Mouse (Mus musculus) left cerebral cortex, postnatal 10 days (tissue): ENCODE results near the gene Ppp1r36. TPM values are rescaled to one million over a fixed set of nuclear protein-coding genes. Genes with fewer than 3 reads are reported as not detected.

ENCODE experiments used
- DNase-seq, 2 experiments: peaks; one replicate each; pipeline ENCODE4 v3.0.0; 2021 to 2022; ENCODE audit warnings: low spot score in 2 of 2, mixed read lengths in 1 of 2; ENCODE audit errors: extremely low spot score in 1 of 2
- intact Hi-C: fragments of 180-260 bp; cut with DNase I; formaldehyde crosslinking; loops from one replicate; pipeline ENCODE4 v1.15.1; 2025
- total RNA-seq, 2 experiments: library from RNA; stranded (reverse); gene quantifications; 2 replicates each; pipeline ENCODE4 v1.2.3; 2021

The Ppp1r36 gene
- total RNA-seq, 2 experiments from 2014 or later = 0.55 to 1.1 TPM

- DNase-seq = no peak
- intact Hi-C loops = no loop called here
Measured at GRCm38 (mm10) chr12:76385342-76385741, 32.0 kb upstream of the Ppp1r36 start.

GRCm38 (mm10) chr12:76388794-76389193 is 28.5 kb upstream of the Ppp1r36 start:
- DNase-seq = no peak
- intact Hi-C loops = no loop called here

- intact Hi-C loops = no loop called here
- no peak for DNase-seq
Measured at GRCm38 (mm10) chr12:76391595-76392271, 25.6 kb upstream of the Ppp1r36 start.

GRCm38 (mm10) chr12:76392979-76393378 is 24.4 kb upstream of the Ppp1r36 start:
- intact Hi-C loops = no loop called here
- no peak for DNase-seq

GRCm38 (mm10) chr12:76397281-76397680 is 20.1 kb upstream of the Ppp1r36 start:
- intact Hi-C loops = no loop called here
- no peak for DNase-seq

GRCm38 (mm10) chr12:76401674-76402073 is 15.7 kb upstream of the Ppp1r36 start:
- DNase-seq = no peak
- intact Hi-C loops = no loop called here

GRCm38 (mm10) chr12:76402991-76403885 is 14.1 kb upstream of the Ppp1r36 start:
- DNase-seq = no peak
- intact Hi-C loops = no loop called here

GRCm38 (mm10) chr12:76403886-76404537 is 13.3 kb upstream of the Ppp1r36 start, which contains the start of gene Hspa2:
TSS of gene Hspa2 (plus strand) at chr12:76404176.
- intact Hi-C loops = no loop called here
- DNase-seq = peak; percentile 99 to 100

GRCm38 (mm10) chr12:76404836-76405182 is 12.5 kb upstream of the Ppp1r36 start:
- intact Hi-C loops = loop anchor here (5.0 kb wide), 1 partner anchor 67 kb away; no protein-coding TSS in a partner anchor
- DNase-seq = peak in 1 of 2 experiments; percentile 48

- DNase-seq = peak; percentile 22 to 51
- intact Hi-C loops = loop anchor here (5.0 kb wide), 1 partner anchor 67 kb away; no protein-coding TSS in a partner anchor
Measured at GRCm38 (mm10) chr12:76405183-76405970, 12.0 kb upstream of the Ppp1r36 start.

GRCm38 (mm10) chr12:76405971-76406370 is 11.4 kb upstream of the Ppp1r36 start:
- no peak for DNase-seq
- intact Hi-C loops = loop anchor here (5.0 kb wide), 1 partner anchor 66 kb away; no protein-coding TSS in a partner anchor

- intact Hi-C loops = loop anchor here (5.0 kb wide), 1 partner anchor 65 kb away; no protein-coding TSS in a partner anchor
- no peak for DNase-seq
Measured at GRCm38 (mm10) chr12:76407184-76407583, 10.2 kb upstream of the Ppp1r36 start.

- DNase-seq = no peak
- intact Hi-C loops = loop anchor here (5.0 kb wide), 1 partner anchor 63 kb away; no protein-coding TSS in a partner anchor
Measured at GRCm38 (mm10) chr12:76409166-76409565, 8.2 kb upstream of the Ppp1r36 start.

GRCm38 (mm10) chr12:76415383-76416010 is 1.8 kb upstream of the Ppp1r36 start:
- intact Hi-C loops = no loop called here
- no peak for DNase-seq

- no peak for DNase-seq
- intact Hi-C loops = no loop called here
Measured at GRCm38 (mm10) chr12:76418346-76418745, 1.0 kb downstream of the Ppp1r36 start.

- intact Hi-C loops = no loop called here
- DNase-seq = no peak
Measured at GRCm38 (mm10) chr12:76425256-76425655, 7.9 kb downstream of the Ppp1r36 start.

GRCm38 (mm10) chr12:76427546-76427945 is 10.2 kb downstream of the Ppp1r36 start:
- no peak for DNase-seq
- intact Hi-C loops = no loop called here

GRCm38 (mm10) chr12:76430879-76431406 is 13.6 kb downstream of the Ppp1r36 start:
- DNase-seq = no peak
- intact Hi-C loops = no loop called here
